Mouse (Mus musculus) brain, embryonic 14.5 days (tissue): Measurements from ENCODE around the gene Acsbg2.

Experiments
- CTCF ChIP-seq: fragments of 200-500 bp; IDR thresholded peaks from 2 replicates; pipeline ENCODE4 v1.5.1; 2012; ENCODE audit warnings: inconsistent platforms, mild to moderate bottlenecking, moderate library complexity, borderline replicate concordance; ENCODE audit not compliant: insufficient read depth, insufficient read length; ENCODE audit errors: extremely low read depth
- POLR2A ChIP-seq: fragments of 200-500 bp; IDR thresholded peaks from 2 replicates; pipeline ENCODE4 v1.6.1; 2012; ENCODE audit warnings: mild to moderate bottlenecking, inconsistent platforms, borderline replicate concordance; ENCODE audit not compliant: poor library complexity, insufficient read depth, insufficient read length, severe bottlenecking; ENCODE audit errors: extremely low read depth

DNA sequence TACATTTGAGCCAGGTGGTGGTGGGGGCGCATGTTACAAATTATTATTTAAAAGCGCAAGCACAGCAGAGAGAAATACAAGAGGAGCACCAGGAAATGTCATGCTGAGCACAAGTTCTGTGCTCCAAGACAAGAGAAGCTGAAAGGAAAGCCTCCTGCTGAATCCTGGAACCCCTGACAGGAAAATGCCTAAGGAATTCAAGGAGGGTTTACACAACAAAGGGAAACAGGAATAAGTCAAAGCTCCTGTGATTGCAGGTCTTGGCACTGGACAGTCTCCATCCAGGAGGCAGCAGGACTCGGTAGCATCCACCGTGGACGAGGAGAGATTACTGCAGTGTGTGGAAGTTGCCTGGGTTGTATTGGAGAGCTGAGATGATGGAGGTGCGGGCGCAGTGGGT lies 8.2 kb downstream of the Acsbg2 start:
- TF ChIP-seq CTCF (no peak), POLR2A (no peak)
